Mouse (Mus musculus): ENCODE measurements at regions not wholly inside any gene's neighbourhood (a gene's known extent, or its start where the extent isn't known, plus 50 kb on each side); places are given as distances from the start of the nearest gene placed in this dataset.

- no peaks in the 10 kb centered on the region for H3K36me3 ChIP-seq (replicated peaks in 1 of 2; ENCODE audit: control insufficient read depth in 1 of 2, insufficient read depth in 1 of 2, low read length in 1 of 2)
- no peaks in the 10 kb centered on the region for H3K4me1 ChIP-seq (ENCODE audit: control insufficient read depth in 1 of 2, insufficient read depth in 2 of 2)
- no peaks in the 10 kb centered on the region for H3K79me2 ChIP-seq (replicated peaks; ENCODE audit: control insufficient read depth, extremely low read depth, insufficient read depth, poor library complexity, severe bottlenecking)
- peaks cover 28% of the 10 kb centered on the region for H3K9me3 ChIP-seq (replicated peaks; ENCODE audit: low read length)
- H3K4me3 ChIP-seq (replicated peaks in 1 of 3; ENCODE audit: low read depth in 2 of 3, low read length in 2 of 3, poor library complexity in 1 of 3) = no peak overlapping the region
- dilution Hi-C loops (cut with MboI; ENCODE audit: extremely low pct_ligation_motif_present, extremely low pct_unique_long_range_greater_than_20kb, low sequenced_read_pairs) = no loop called here
- in situ Hi-C loops (cut with MboI; ENCODE audit: low pct_ligation_motif_present, low pct_unique_long_range_greater_than_20kb, low sequenced_read_pairs) = no loop called here
- DNase-seq (ENCODE audit: extremely low read depth) = no peak
- H3K27me3 ChIP-seq (replicated peaks) = no peaks in the 10 kb centered on the region
- TF ChIP-seq CHD2 (IDR thresholded peaks at IDR 0.05; ENCODE audit: low read length) = no peak
- no peak for TF ChIP-seq ETS1 (conservative IDR thresholded peaks at IDR 0.05; ENCODE audit: low read depth, low read length)
- no peak for TF ChIP-seq GABPA (IDR thresholded peaks at IDR 0.05; ENCODE audit: insufficient replicate concordance, low read depth, low read length)
- no peak overlapping the region for H3K27ac ChIP-seq (ENCODE audit: insufficient read depth, low read depth)
- H3K9ac ChIP-seq (ENCODE audit: insufficient read depth, low read depth) = no peak overlapping the region
- no peak overlapping the region for H3K4me2 ChIP-seq (ENCODE audit: insufficient read depth, low read depth, poor library complexity, severe bottlenecking)
These were observed 1477.7 kb upstream of the Tenm3 start for GRCm38 (mm10) chr8:50321356-50321963.

- Histone ChIP-seq H3K4me2 (ENCODE audit: insufficient read depth, low read depth, poor library complexity, severe bottlenecking) (no peak overlapping the region), H3K9me3 (replicated peaks; ENCODE audit: low read length) (peaks cover 27% of the 10 kb centered on the region), H3K27ac (ENCODE audit: insufficient read depth, low read depth) (no peak overlapping the region), H3K9ac (ENCODE audit: insufficient read depth, low read depth) (no peak overlapping the region), H3K36me3 (replicated peaks in 1 of 2; ENCODE audit: control insufficient read depth in 1 of 2, insufficient read depth in 1 of 2, low read length in 1 of 2) (no peaks in the 10 kb centered on the region), H3K27me3 (replicated peaks) (no peaks in the 10 kb centered on the region), H3K79me2 (replicated peaks; ENCODE audit: control insufficient read depth, extremely low read depth, insufficient read depth, poor library complexity, severe bottlenecking) (no peaks in the 10 kb centered on the region), H3K4me3 (replicated peaks in 1 of 3; ENCODE audit: low read depth in 2 of 3, low read length in 2 of 3, poor library complexity in 1 of 3) (no peak overlapping the region), H3K4me1 (ENCODE audit: control insufficient read depth in 1 of 2, insufficient read depth in 2 of 2) (no peaks in the 10 kb centered on the region)
- in situ Hi-C loops (cut with MboI; ENCODE audit: low pct_ligation_motif_present, low pct_unique_long_range_greater_than_20kb, low sequenced_read_pairs) = no loop called here
- DNase-seq (ENCODE audit: extremely low read depth) = no peak
- dilution Hi-C loops (cut with MboI; ENCODE audit: extremely low pct_ligation_motif_present, extremely low pct_unique_long_range_greater_than_20kb, low sequenced_read_pairs) = no loop called here
- no peak for TF ChIP-seq ETS1 (conservative IDR thresholded peaks at IDR 0.05; ENCODE audit: low read depth, low read length)
- no peak for TF ChIP-seq MAFK (IDR thresholded peaks at IDR 0.05; ENCODE audit: insufficient replicate concordance, low read length)
- TF ChIP-seq EP300 (IDR thresholded peaks at IDR 0.05; ENCODE audit: low read length) = no peak
- TF ChIP-seq POLR2A (IDR thresholded peaks at IDR 0.05; ENCODE audit: low read depth, low read length) = no peak
- no peak for TF ChIP-seq MXI1 (IDR thresholded peaks at IDR 0.05; ENCODE audit: low read depth, low read length)
- no peak for TF ChIP-seq TBP (conservative IDR thresholded peaks at IDR 0.05; ENCODE audit: low read depth, low read length)
- TF ChIP-seq JUN (IDR thresholded peaks at IDR 0.05; ENCODE audit: insufficient read depth, low read depth, low read length) = no peak
- TF ChIP-seq NELFE (IDR thresholded peaks at IDR 0.05; ENCODE audit: low read depth, low read length) = no peak
- TF ChIP-seq POLR2AphosphoS2 (IDR thresholded peaks at IDR 0.05; ENCODE audit: low read depth, low read length) = no peak
- TF ChIP-seq MYC (IDR thresholded peaks at IDR 0.05; ENCODE audit: low read depth, low read length) = no peak
- TF ChIP-seq HCFC1 (IDR thresholded peaks at IDR 0.05; ENCODE audit: low read depth, low read length) = no peak
- TF ChIP-seq ZC3H11A (IDR thresholded peaks at IDR 0.05; ENCODE audit: low read depth, low read length) = no peak
- TF ChIP-seq ZNF384 (IDR thresholded peaks at IDR 0.05; ENCODE audit: low read depth, low read length) = no peak
These were observed 1472.9 kb upstream of the Tenm3 start for GRCm38 (mm10) chr8:50316641-50317040.
